Mouse (Mus musculus): ENCODE results near the gene Ak7. TPM values are rescaled to one million over a fixed set of nuclear protein-coding genes. Genes with fewer than 3 reads are reported as not detected.
A peak's percentile ranks its signal among the peaks of the same experiment; 100 is the strongest.

The Ak7 gene
- total RNA-seq, 2 experiments from 2014 or later: 0.21 TPM; not detected in 1

- ATAC-seq (replicated peaks; ENCODE audit: poor library complexity, severe bottlenecking): no peak
Measured at GRCm38 (mm10) chr12:105725736-105726135, 20.0 kb downstream of the Ak7 start.

- ATAC-seq (replicated peaks; ENCODE audit: poor library complexity, severe bottlenecking): no peak
Measured at GRCm38 (mm10) chr12:105727268-105727667, 21.5 kb downstream of the Ak7 start.

- peak; percentile 61 for ATAC-seq (replicated peaks; ENCODE audit: poor library complexity, severe bottlenecking)
Measured at GRCm38 (mm10) chr12:105727964-105728363, 22.2 kb downstream of the Ak7 start.

GRCm38 (mm10) chr12:105730851-105731460 lies 25.2 kb downstream of the Ak7 start:
- ATAC-seq (replicated peaks; ENCODE audit: poor library complexity, severe bottlenecking): peak; percentile 44; the same call in 1 of the 2 replicates

GRCm38 (mm10) chr12:105733370-105734159 lies 27.8 kb downstream of the Ak7 start:
- peak; percentile 62 for ATAC-seq (replicated peaks; ENCODE audit: poor library complexity, severe bottlenecking)

- no peak for ATAC-seq (replicated peaks; ENCODE audit: poor library complexity, severe bottlenecking)
Measured at GRCm38 (mm10) chr12:105735226-105735888, 29.6 kb downstream of the Ak7 start.

- ATAC-seq (replicated peaks; ENCODE audit: poor library complexity, severe bottlenecking): no peak
Measured at GRCm38 (mm10) chr12:105735889-105736251, 30.1 kb downstream of the Ak7 start.

- no peak for ATAC-seq (replicated peaks; ENCODE audit: poor library complexity, severe bottlenecking)
Measured at GRCm38 (mm10) chr12:105738316-105739096, 32.7 kb downstream of the Ak7 start.

GRCm38 (mm10) chr12:105739656-105740055 lies 33.9 kb downstream of the Ak7 start:
- ATAC-seq (replicated peaks; ENCODE audit: poor library complexity, severe bottlenecking): no peak

- ATAC-seq (replicated peaks; ENCODE audit: poor library complexity, severe bottlenecking): no peak
Measured at GRCm38 (mm10) chr12:105748114-105748513, 42.3 kb downstream of the Ak7 start.

GRCm38 (mm10) chr12:105753813-105754212 lies 48.0 kb downstream of the Ak7 start:
- no peak for ATAC-seq (replicated peaks; ENCODE audit: poor library complexity, severe bottlenecking)

- no peak for ATAC-seq (replicated peaks; ENCODE audit: poor library complexity, severe bottlenecking)
Measured at GRCm38 (mm10) chr12:105757816-105758497, 52.2 kb downstream of the Ak7 start.

GRCm38 (mm10) chr12:105758911-105759310 lies 53.1 kb downstream of the Ak7 start:
- no peak for ATAC-seq (replicated peaks; ENCODE audit: poor library complexity, severe bottlenecking)

GRCm38 (mm10) chr12:105759849-105760478 lies 54.2 kb downstream of the Ak7 start:
- ATAC-seq (replicated peaks; ENCODE audit: poor library complexity, severe bottlenecking): peak; percentile 42

GRCm38 (mm10) chr12:105761171-105761570 lies 55.4 kb downstream of the Ak7 start:
- ATAC-seq (replicated peaks; ENCODE audit: poor library complexity, severe bottlenecking): peak; percentile 27

GRCm38 (mm10) chr12:105761629-105762028 lies 55.9 kb downstream of the Ak7 start:
- ATAC-seq (replicated peaks; ENCODE audit: poor library complexity, severe bottlenecking): no peak

GRCm38 (mm10) chr12:105769700-105770099 lies 63.9 kb downstream of the Ak7 start:
- no peak for ATAC-seq (replicated peaks; ENCODE audit: poor library complexity, severe bottlenecking)

- no peak for ATAC-seq (replicated peaks; ENCODE audit: poor library complexity, severe bottlenecking)
Measured at GRCm38 (mm10) chr12:105774871-105775270, 69.1 kb downstream of the Ak7 start.

GRCm38 (mm10) chr12:105777651-105778050 lies 71.9 kb downstream of the Ak7 start:
- no peak for ATAC-seq (replicated peaks; ENCODE audit: poor library complexity, severe bottlenecking)

All from granulocyte monocyte progenitor cell, adult 5-6 weeks (primary cell).